Mouse (Mus musculus) testis, adult 2 months (tissue): Measurements from ENCODE around the gene Golga4. TPM values are rescaled to one million over a fixed set of nuclear protein-coding genes. Genes with fewer than 3 reads are reported as not detected.

Experiments used
- H3K27ac ChIP-seq: fragments of 200-500 bp; 2 replicates; pipeline ENCODE4 v1.5.1; 2012; ENCODE audit warnings: low read depth, low read length; ENCODE audit not compliant: control insufficient read depth, insufficient read depth
- H3K27me3 ChIP-seq: fragments of 200-500 bp; 2 replicates; pipeline ENCODE4 v1.6.1; 2012; ENCODE audit warnings: mild to moderate bottlenecking, low read length, moderate library complexity; ENCODE audit not compliant: control insufficient read depth, insufficient read depth
- H3K36me3 ChIP-seq: fragments of 200-500 bp; 2 replicates; pipeline ENCODE4 v1.6.1; 2012; ENCODE audit warnings: mild to moderate bottlenecking, low read length; ENCODE audit not compliant: control insufficient read depth, insufficient read depth
- H3K4me1 ChIP-seq: fragments of 200-500 bp; 2 replicates; pipeline ENCODE4 v1.6.1; 2012; ENCODE audit warnings: low read length; ENCODE audit not compliant: control insufficient read depth, insufficient read depth
- H3K4me3 ChIP-seq: fragments of 200-500 bp; 2 replicates; pipeline ENCODE4 v1.5.1; 2012; ENCODE audit warnings: low read depth, mild to moderate bottlenecking, low read length, moderate library complexity, mixed read lengths; ENCODE audit not compliant: control insufficient read depth
- CTCF ChIP-seq: fragments of 200-500 bp; IDR thresholded peaks from 2 replicates; pipeline ENCODE4 v1.5.1; 2012; ENCODE audit warnings: low read depth, mild to moderate bottlenecking, inconsistent platforms, low read length, moderate library complexity; ENCODE audit not compliant: control insufficient read depth, insufficient read depth, insufficient replicate concordance
- POLR2A ChIP-seq: fragments of 200-500 bp; IDR thresholded peaks from 2 replicates; pipeline ENCODE4 v1.6.1; 2012; ENCODE audit warnings: low read depth, mild to moderate bottlenecking, inconsistent platforms, low read length, moderate library complexity; ENCODE audit not compliant: control insufficient read depth
- polyA plus RNA-seq: library from polyadenylated mRNA; depleted of rRNA; stranded (reverse); fragments of >200 nt; gene quantifications from 2 replicates; pipeline ENCODE4 v1.2.3, GENCODE M21; 2012; rRNA removed

Gene Golga4
- polyA plus RNA-seq, 1 experiment, result 41.0 TPM

DNA sequence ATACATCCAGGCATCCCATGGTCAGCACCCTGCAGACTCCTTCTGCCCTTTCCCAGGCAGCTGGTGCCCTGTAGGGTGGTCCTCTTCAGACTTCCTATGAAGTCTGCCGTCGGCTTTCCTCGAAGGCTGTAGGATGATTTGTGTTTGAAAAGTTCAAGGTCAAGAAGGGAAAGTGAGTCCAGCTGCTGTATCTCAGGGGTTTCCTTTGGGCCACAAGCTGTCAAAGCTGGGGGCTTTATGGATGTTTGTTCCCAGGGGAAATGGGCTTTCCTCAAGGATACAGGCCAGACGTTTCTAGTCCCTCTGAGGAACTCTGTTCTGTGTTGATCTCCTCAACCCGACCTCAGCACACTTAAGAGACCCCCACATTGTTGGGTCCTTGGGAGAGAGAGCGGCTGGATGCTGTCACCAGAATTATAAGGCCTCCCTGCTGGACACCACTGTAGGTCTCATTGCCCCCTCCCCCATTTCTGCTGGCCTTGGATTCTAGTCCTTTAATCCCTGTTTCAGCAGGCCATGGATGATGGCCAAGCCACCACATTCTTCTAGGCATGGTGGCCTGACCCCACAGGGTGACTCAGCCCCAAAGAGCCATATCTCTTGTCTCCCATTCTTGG lies 123.8 kb downstream of the Golga4 start:
- Histone ChIP-seq H3K27ac (no peak overlapping the region), H3K36me3 (no peaks in the 10 kb centered on the region)
- no peak for TF ChIP-seq CTCF
- TF ChIP-seq POLR2A, result no peak

More for the DNA sequence above, 123.8 kb downstream of the Golga4 start:
- H3K4me3 ChIP-seq, result no peak overlapping the region
- H3K4me1 ChIP-seq, result no peaks in the 10 kb centered on the region
- H3K27me3 ChIP-seq, result no peaks in the 10 kb centered on the region

Other genes starting within 250 kb of the Golga4 start
- gene Eomes, start 28.1 kb upstream of the Golga4 start, polyA plus RNA-seq, result 0.09 and 0.10 TPM in 2 replicates
- 6.0 and 6.2 TPM in 2 replicates for gene Itga9, start 100.4 kb downstream of the Golga4 start, polyA plus RNA-seq